Mouse (Mus musculus) spleen, adult 12 weeks (tissue): ENCODE results near the gene Ccdc120.
"Not testable (repeated sequence)": the region's sequence is repeated elsewhere in the genome, so short reads cannot be mapped to it uniquely, and the experiment has no call there.

Experiments
- DNase-seq: peaks from one replicate; pipeline ENCODE4 v3.0.0; 2022; ENCODE audit warnings: low spot score

The Ccdc120 gene

GRCm38 (mm10) chrX:7753627-7754026, 2.9 kb upstream of the Ccdc120 start:
- not testable (repeated sequence) for DNase-seq

GRCm38 (mm10) chrX:7745429-7745828, 5.3 kb downstream of the Ccdc120 start:
- DNase-seq: no peak

- no peak for DNase-seq
Measured at GRCm38 (mm10) chrX:7744940-7745339, 5.8 kb downstream of the Ccdc120 start.

- no peak for DNase-seq
Measured at GRCm38 (mm10) chrX:7743470-7743869, 7.2 kb downstream of the Ccdc120 start.

GRCm38 (mm10) chrX:7741103-7741502, 9.6 kb downstream of the Ccdc120 start:
- no peak for DNase-seq

- no peak for DNase-seq
Measured at GRCm38 (mm10) chrX:7740082-7740819, 10.5 kb downstream of the Ccdc120 start.

- DNase-seq: no peak
Measured at GRCm38 (mm10) chrX:7739336-7740081, 11.2 kb downstream of the Ccdc120 start.

- peak; percentile 66 for DNase-seq
Measured at GRCm38 (mm10) chrX:7733571-7734156, 17.0 kb downstream of the Ccdc120 start.

- no peak for DNase-seq
Measured at GRCm38 (mm10) chrX:7728922-7729265, 21.8 kb downstream of the Ccdc120 start.

GRCm38 (mm10) chrX:7728215-7728921, 22.3 kb downstream of the Ccdc120 start, which contains the start of gene Praf2:
Praf2 (plus strand) TSS chrX:7728439.
- peak; percentile 44 for DNase-seq

- no peak for DNase-seq
Measured at GRCm38 (mm10) chrX:7727176-7727575, 23.5 kb downstream of the Ccdc120 start.

- no peak for DNase-seq
Measured at GRCm38 (mm10) chrX:7725841-7726240, 24.9 kb downstream of the Ccdc120 start.

GRCm38 (mm10) chrX:7724135-7724534, 26.6 kb downstream of the Ccdc120 start:
- no peak for DNase-seq

- DNase-seq: no peak
Measured at GRCm38 (mm10) chrX:7722691-7723090, 28.0 kb downstream of the Ccdc120 start.

GRCm38 (mm10) chrX:7722282-7722611, 28.5 kb downstream of the Ccdc120 start:
- no peak for DNase-seq

GRCm38 (mm10) chrX:7721514-7722281, 29.0 kb downstream of the Ccdc120 start, which contains the start of gene Gm45208:
Gm45208 (plus strand) TSS chrX:7722245.
- peak; percentile 76 for DNase-seq

GRCm38 (mm10) chrX:7716058-7716457, 34.6 kb downstream of the Ccdc120 start:
- DNase-seq: not testable (repeated sequence)

- peak; percentile 84 for DNase-seq
Measured at GRCm38 (mm10) chrX:7714135-7714899, 36.4 kb downstream of the Ccdc120 start, which contains the start of gene Wdr45. Wdr45 (plus strand) TSS chrX:7714333.

GRCm38 (mm10) chrX:7713764-7714134, 37.0 kb downstream of the Ccdc120 start:
- DNase-seq: not testable (repeated sequence)

- peak; percentile 66 for DNase-seq
Measured at GRCm38 (mm10) chrX:7696954-7697381, 53.7 kb downstream of the Ccdc120 start, which contains the start of gene Gpkow. Gpkow (plus strand) TSS chrX:7697131.

GRCm38 (mm10) chrX:7696520-7696919, 54.2 kb downstream of the Ccdc120 start:
- no peak for DNase-seq
